Comparison of ENCODE assay signal across 16 mouse cellular contexts in the genomic region with DNA sequence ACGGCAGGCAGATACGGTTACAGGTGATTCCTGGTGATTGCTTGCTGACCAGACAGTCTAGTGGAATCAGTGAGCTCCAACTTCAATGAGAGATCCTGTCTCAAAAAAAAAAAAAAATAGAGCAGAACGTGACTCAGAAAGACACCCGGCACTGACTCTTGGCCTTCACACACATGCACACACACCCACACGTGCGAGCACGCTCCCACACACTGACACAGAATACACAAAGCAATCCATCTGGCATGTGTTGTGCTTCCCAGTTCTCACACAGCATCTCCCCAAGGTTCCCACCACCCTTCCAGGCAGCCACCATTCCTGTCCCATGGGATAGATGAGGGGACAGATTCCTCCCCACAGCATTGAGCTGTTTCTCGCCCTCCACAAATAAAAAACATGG. TPM values are rescaled to one million over a fixed set of nuclear protein-coding genes. Genes with fewer than 3 reads are reported as not detected.
"Had no signal": no experiment of that assay in that cellular context is flagged by ENCODE, and none has a peak within 500 bp of the region (broad histone marks: within the 10 kb centered on the region; RNA-seq: fewer than 3 reads in every experiment).

No protein-coding gene starts in this region.

- DNase-seq: kidney, adult 11 months; kidney, adult 9 months; kidney, postnatal 36 days; liver; liver, embryonic 13.5 days; liver, postnatal 0 days; lung, postnatal 14 days had no signal

- H3K9me3 ChIP-seq: limb, embryonic 12.5 days; liver, embryonic 13.5 days; lung, embryonic 15.5 days had no signal

- H3K27ac ChIP-seq: hindbrain, postnatal 0 days; kidney, postnatal 0 days; limb, embryonic 12.5 days; liver, embryonic 13.5 days; lung, embryonic 15.5 days; stomach, postnatal 0 days had no signal

- H3K4me3 ChIP-seq: limb, embryonic 12.5 days; liver, embryonic 13.5 days; lung, embryonic 15.5 days had no signal

- H3K4me1 ChIP-seq: limb, embryonic 12.5 days; liver, embryonic 13.5 days; lung, embryonic 15.5 days had no signal

- H3K4me2 ChIP-seq: limb, embryonic 12.5 days; liver, embryonic 13.5 days; lung, embryonic 15.5 days had no signal

- H3K9ac ChIP-seq: limb, embryonic 12.5 days; liver, embryonic 13.5 days; liver, postnatal 0 days; lung, embryonic 15.5 days had no signal

- H3K36me3 ChIP-seq: limb, embryonic 12.5 days; liver, embryonic 13.5 days; lung, embryonic 15.5 days had no signal

- ATAC-seq: hindbrain, postnatal 0 days; liver, postnatal 0 days had no signal

RNA-seq across cellular contexts. Expression of a gene that starts 11.4 kb away (rescaled TPM):
- total RNA-seq: left cerebral cortex, postnatal 36 days had no signal
- polyA plus RNA-seq: intestine, embryonic 14.5 days; kidney, postnatal 0 days; limb, embryonic 12.5 days; liver, embryonic 13.5 days; liver, postnatal 0 days had no signal

RNA-seq across cellular contexts. Expression of a gene that starts 56.2 kb away (rescaled TPM):
- total RNA-seq: hindbrain, postnatal 0 days; left cerebral cortex, postnatal 36 days; midbrain, postnatal 0 days had no signal
- polyA plus RNA-seq: intestine, embryonic 14.5 days; kidney, postnatal 0 days; limb, embryonic 12.5 days; liver, embryonic 13.5 days; lung, embryonic 15.5 days; neural tube, embryonic 11.5 days; stomach, postnatal 0 days had no signal
